Mouse (Mus musculus): Measurements from ENCODE around the gene Clybl.

DNA sequence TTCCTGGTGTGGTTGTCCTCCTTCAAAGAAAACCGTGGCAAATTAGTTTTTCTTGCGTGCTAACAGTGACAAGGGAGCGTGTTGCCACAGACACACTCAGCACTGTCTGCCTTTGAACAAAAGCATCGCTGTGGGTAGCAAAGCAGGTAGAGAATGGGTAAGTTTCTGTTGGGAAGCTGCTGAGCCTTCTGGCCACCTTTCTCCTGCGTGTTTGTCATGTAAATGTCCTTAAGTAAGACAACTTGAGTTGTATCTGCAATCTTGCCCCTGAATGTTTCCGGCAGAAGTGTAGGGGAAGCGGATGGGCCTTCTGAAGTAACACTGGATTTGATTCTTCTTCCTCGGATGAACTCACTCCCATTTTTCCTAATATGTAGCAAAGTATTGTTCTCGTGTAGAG lies 148.6 kb downstream of the Clybl start:
- TF ChIP-seq CTCF (IDR thresholded peaks at IDR 0.05 in 2 of 3, conservative IDR thresholded peaks at IDR 0.05 in 1 of 3; ENCODE audit: control insufficient read depth in 1 of 3, insufficient read depth in 1 of 3, low read depth in 2 of 3, low read length in 3 of 3, poor library complexity in 1 of 3, severe bottlenecking in 1 of 3), result no peak
- no peak for TF ChIP-seq EP300 (IDR thresholded peaks at IDR 0.05; ENCODE audit: low read depth in 1 of 2, low read length in 2 of 2)
- TF ChIP-seq MAFK (IDR thresholded peaks at IDR 0.05; ENCODE audit: borderline replicate concordance, low read depth, low read length), result no peak
- TF ChIP-seq RAD21 (IDR thresholded peaks at IDR 0.05; ENCODE audit: low read depth, low read length), result no peak
- no peak for TF ChIP-seq POLR2AphosphoS2 (IDR thresholded peaks at IDR 0.05; ENCODE audit: low read length)
- TF ChIP-seq RCOR1 (IDR thresholded peaks at IDR 0.05; ENCODE audit: low read depth, low read length), result no peak
